Mouse (Mus musculus) olfactory bulb, adult 2 months (tissue): ENCODE data around the gene Actn4. TPM values are rescaled to one million over a fixed set of nuclear protein-coding genes. Genes with fewer than 3 reads are reported as not detected.

Source experiments
- H3K27ac ChIP-seq: fragments of 200-500 bp; 2 replicates; pipeline ENCODE4 v1.5.1; 2012; ENCODE audit warnings: low read depth, low read length; ENCODE audit not compliant: insufficient read depth
- H3K4me1 ChIP-seq: fragments of 200-500 bp; 2 replicates; pipeline ENCODE4 v1.6.1; 2012; ENCODE audit warnings: low read length; ENCODE audit not compliant: control insufficient read depth, insufficient read depth
- H3K4me3 ChIP-seq: fragments of 200-500 bp; 2 replicates; pipeline ENCODE4 v1.5.1; 2012; ENCODE audit warnings: mild to moderate bottlenecking, low read depth, low read length, moderate library complexity; ENCODE audit not compliant: insufficient read depth
- CTCF ChIP-seq: fragments of 200-500 bp; IDR thresholded peaks from 2 replicates; pipeline ENCODE4 v1.5.1; 2012; ENCODE audit warnings: low read depth, mild to moderate bottlenecking, low read length, moderate library complexity; ENCODE audit not compliant: insufficient read depth
- POLR2A ChIP-seq: fragments of 200-500 bp; IDR thresholded peaks from 2 replicates; pipeline ENCODE4 v1.6.1; 2012; ENCODE audit warnings: mild to moderate bottlenecking, low read depth, low read length, moderate library complexity; ENCODE audit not compliant: insufficient read depth
- WGBS: fragments of 180-500 bp; shearing (Covaris S2); methylation state at CpG from one replicate; pipeline ENCODE4 v1.1.7; 2018; 5-methylcytosine and 5-hydroxymethylcytosine counted together
- polyA plus RNA-seq: library from polyadenylated mRNA; stranded (reverse); fragments of >200 nt; gene quantifications from 2 replicates; pipeline ENCODE4 v1.2.4, GENCODE M21; 2012; ENCODE audit warnings: low replicate concordance; ENCODE audit not compliant: missing spikeins, insufficient read depth, insufficient read length

Gene Actn4
- polyA plus RNA-seq, result 498 TPM in 1 of 2 replicates, not detected in the other

GRCm38 (mm10) chr7:28961927-28962670, at the start of gene Actn4:
Gene Actn4 (minus strand): TSS chr7:28962340.
- Histone ChIP-seq H3K4me1 (peaks cover 11% of the 10 kb centered on the region; the same call in 1 of the 2 replicates), H3K27ac (peak within 1 kb of the TSS; percentile 82), H3K4me3 (peak within 1 kb of the TSS; percentile 94)
- TF ChIP-seq POLR2A, result peak; percentile 99
- no peak for TF ChIP-seq CTCF
- under 1% methylated on average over 76 of the region's 76 CpGs for WGBS

- Histone ChIP-seq H3K4me1 (no peaks in the 10 kb centered on the region), H3K27ac (no peak overlapping the region), H3K4me3 (no peak overlapping the region)
- no peak for TF ChIP-seq POLR2A
- TF ChIP-seq CTCF, result no peak
- 70% methylated on average over 9 of the region's 9 CpGs for WGBS
These were observed 46.6 kb upstream of the Actn4 start for GRCm38 (mm10) chr7:29008714-29009113.

GRCm38 (mm10) chr7:29008171-29008570, 46.0 kb upstream of the Actn4 start:
- Histone ChIP-seq H3K4me1 (no peaks in the 10 kb centered on the region), H3K4me3 (no peak overlapping the region), H3K27ac (no peak overlapping the region)
- no peak for TF ChIP-seq POLR2A
- no peak for TF ChIP-seq CTCF
- WGBS, result 97% methylated on average over 10 of the region's 10 CpGs

GRCm38 (mm10) chr7:29007224-29008101, 45.3 kb upstream of the Actn4 start:
- H3K27ac ChIP-seq, result no peak overlapping the region
- TF ChIP-seq POLR2A (no peak), CTCF (no peak)
- 72% methylated on average over 9 of the region's 9 CpGs for WGBS

GRCm38 (mm10) chr7:29000651-29001605, 38.8 kb upstream of the Actn4 start:
- H3K27ac ChIP-seq, result no peak overlapping the region
- no peak for TF ChIP-seq CTCF
- no peak for TF ChIP-seq POLR2A
- 7% methylated on average over 43 of the region's 43 CpGs for WGBS
- peak overlapping the region; percentile 26; the same call in 1 of the 2 replicates for H3K4me3 ChIP-seq
- H3K4me1 ChIP-seq, result peaks cover 10% of the 10 kb centered on the region

More at GRCm38 (mm10) chr7:29007224-29008101, 45.3 kb upstream of the Actn4 start:
- H3K4me1 ChIP-seq, result no peaks in the 10 kb centered on the region
- H3K4me3 ChIP-seq, result no peak overlapping the region

GRCm38 (mm10) chr7:28993402-28993801, 31.3 kb upstream of the Actn4 start:
- 82% methylated on average over 3 of the region's 3 CpGs for WGBS
- Histone ChIP-seq H3K4me3 (no peak overlapping the region), H3K4me1 (no peaks in the 10 kb centered on the region), H3K27ac (no peak overlapping the region)
- no peak for TF ChIP-seq POLR2A
- no peak for TF ChIP-seq CTCF

GRCm38 (mm10) chr7:28992997-28993396, 30.9 kb upstream of the Actn4 start:
- TF ChIP-seq POLR2A, result no peak
- no peak for TF ChIP-seq CTCF
- no peaks in the 10 kb centered on the region for H3K4me1 ChIP-seq
- 95% methylated on average over 3 of the region's 3 CpGs for WGBS
- no peak overlapping the region for H3K4me3 ChIP-seq
- H3K27ac ChIP-seq, result no peak overlapping the region

- 76% methylated on average over 5 of the region's 5 CpGs for WGBS
- Histone ChIP-seq H3K4me1 (no peaks in the 10 kb centered on the region), H3K4me3 (no peak overlapping the region), H3K27ac (no peak overlapping the region)
- no peak for TF ChIP-seq CTCF
- TF ChIP-seq POLR2A, result no peak
These were observed 29.5 kb upstream of the Actn4 start for GRCm38 (mm10) chr7:28991616-28992015.

GRCm38 (mm10) chr7:28990766-28991273, 28.7 kb upstream of the Actn4 start:
- H3K27ac ChIP-seq, result no peak overlapping the region
- no peaks in the 10 kb centered on the region for H3K4me1 ChIP-seq
- no peak for TF ChIP-seq CTCF
- TF ChIP-seq POLR2A, result no peak
- 62% methylated on average over 14 of the region's 14 CpGs for WGBS
- no peak overlapping the region for H3K4me3 ChIP-seq
